Comparison of ENCODE assay signal across 20 mouse cellular contexts in the genomic region with DNA sequence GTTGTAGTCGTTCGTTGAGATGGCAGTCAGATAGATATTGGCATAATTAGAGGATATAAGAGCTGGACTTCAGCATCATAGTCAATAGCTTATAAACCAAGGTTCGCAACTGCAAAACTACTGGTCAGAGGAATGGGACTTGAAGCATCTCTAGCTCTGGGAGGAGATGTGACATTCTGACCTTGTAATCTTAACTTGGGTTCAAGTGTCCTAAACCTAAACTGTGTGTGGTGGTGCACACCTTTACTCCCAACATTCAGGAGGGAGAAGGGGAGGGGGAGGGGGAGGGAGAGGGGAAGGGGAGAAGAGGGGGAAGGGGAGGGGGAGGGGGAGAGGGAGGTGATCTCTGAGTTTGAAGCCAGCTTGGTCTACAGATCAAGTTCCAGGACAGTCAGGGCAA.
A peak's percentile ranks its signal among the peaks of the same experiment; 100 is the strongest.
DNase-seq lines count a peak whose midpoint lies in the region.
"Had no signal": no experiment of that assay in that cellular context is flagged by ENCODE, and none has a peak within 500 bp of the region (broad histone marks: within the 10 kb centered on the region; RNA-seq: fewer than 3 reads in every experiment).

No protein-coding gene starts in this region.

- DNase-seq in ES-CJ7 (ENCODE audit: low read depth, low spot score): peak; percentile 70
- peak; percentile 50 for DNase-seq in R1 (ENCODE audit: low read depth, low spot score)
- DNase-seq in ZHBTc4 (ENCODE audit: low read depth, low spot score): peak; percentile 55
- no peak for DNase-seq in T-cell, adult 2 months (ENCODE audit: low spot score)
- DNase-seq in layer of hippocampus, adult 9-10 months (ENCODE audit: low spot score): no peak
- DNase-seq in spleen, postnatal 10 days (ENCODE audit: low spot score in 2 of 2): no peak
- DNase-seq: adrenal gland, adult 2 months; adrenal gland, adult 8-10 months; adrenal gland, postnatal 10 days; adrenal gland, postnatal 14 days; adrenal gland, postnatal 25 days; adrenal gland, postnatal 36 days; B cell, adult 2 months; cerebellum, adult 11 months; cerebellum, adult 11-12 months; cerebellum, adult 18-20 months; cerebellum, adult 2 months; cerebellum, adult 8-10 months; cerebellum, adult 9-10 months; cerebellum, adult 9-11 months had no signal

Comparison
In these comparisons a context has a peak if more than half of its experiments do, and no peak if none do; other contexts are left out.
1. DNase-seq: peak in ES-CJ7 (single experiment), R1 (single experiment) and ZHBTc4 (single experiment); none in T-cell, adult 2 months (single experiment), layer of hippocampus, adult 9-10 months (single experiment) and spleen, postnatal 10 days (0 of 2).